Mouse (Mus musculus): ENCODE measurements at regions not wholly inside any gene's neighbourhood (a gene's known extent, or its start where the extent isn't known, plus 50 kb on each side); places are given as distances from the start of the nearest gene placed in this dataset.

GRCm38 (mm10) chr4:105469300-105469821 lies 312.2 kb downstream of the Plpp3 start:
- no peak for DNase-seq

- DNase-seq, result no peak
These were observed 314.7 kb upstream of the Gm12728 start for GRCm38 (mm10) chr4:105474765-105475560.

- DNase-seq, result no peak
These were observed 313.3 kb upstream of the Gm12728 start for GRCm38 (mm10) chr4:105476332-105476731.

GRCm38 (mm10) chr4:105486376-105486775 lies 303.3 kb upstream of the Gm12728 start:
- no peak for DNase-seq

GRCm38 (mm10) chr4:105496176-105496575 lies 293.5 kb upstream of the Gm12728 start:
- no peak for DNase-seq

GRCm38 (mm10) chr4:105506190-105506589 lies 283.5 kb upstream of the Gm12728 start:
- no peak for DNase-seq

GRCm38 (mm10) chr4:105507221-105507620 lies 282.4 kb upstream of the Gm12728 start:
- DNase-seq, result no peak

- no peak for DNase-seq
These were observed 280.6 kb upstream of the Gm12728 start for GRCm38 (mm10) chr4:105509091-105509490.

- no peak for DNase-seq
These were observed 279.3 kb upstream of the Gm12728 start for GRCm38 (mm10) chr4:105510406-105510805.

GRCm38 (mm10) chr4:105525135-105525534 lies 264.5 kb upstream of the Gm12728 start:
- DNase-seq, result no peak

GRCm38 (mm10) chr4:105526755-105527154 lies 262.9 kb upstream of the Gm12728 start:
- DNase-seq, result no peak

- DNase-seq, result no peak
These were observed 262.4 kb upstream of the Gm12728 start for GRCm38 (mm10) chr4:105527316-105527715.

GRCm38 (mm10) chr4:105531651-105532425 lies 257.8 kb upstream of the Gm12728 start:
- DNase-seq, result no peak

GRCm38 (mm10) chr4:105535451-105535850 lies 254.2 kb upstream of the Gm12728 start:
- DNase-seq, result no peak

- no peak for DNase-seq
These were observed 244.2 kb upstream of the Gm12728 start for GRCm38 (mm10) chr4:105545486-105545885.

GRCm38 (mm10) chr4:105549744-105550440 lies 239.8 kb upstream of the Gm12728 start:
- DNase-seq, result no peak

- no peak for DNase-seq
These were observed 237.5 kb upstream of the Gm12728 start for GRCm38 (mm10) chr4:105551966-105552685.

GRCm38 (mm10) chr4:105554994-105555393 lies 234.7 kb upstream of the Gm12728 start:
- DNase-seq, result peak; percentile 25 to 36

GRCm38 (mm10) chr4:105555941-105556340 lies 233.7 kb upstream of the Gm12728 start:
- DNase-seq, result no peak

GRCm38 (mm10) chr4:105557396-105557795 lies 232.3 kb upstream of the Gm12728 start:
- peak in 1 of 2 experiments; percentile 8 for DNase-seq

GRCm38 (mm10) chr4:105560055-105560454 lies 229.6 kb upstream of the Gm12728 start:
- no peak for DNase-seq

- DNase-seq, result no peak
These were observed 228.9 kb upstream of the Gm12728 start for GRCm38 (mm10) chr4:105560781-105561180.
